Mouse (Mus musculus) C2C12 (cell line): ENCODE data around the gene Lrrn2.
A peak's percentile ranks its signal among the peaks of the same experiment; 100 is the strongest.

ENCODE experiments used
- CEBPB ChIP-seq: IDR thresholded peaks from one replicate; pipeline ENCODE4 v1.6.1; 2011; ENCODE audit warnings: low read depth, mild to moderate bottlenecking, control low read depth, moderate library complexity
- CTCF ChIP-seq: IDR thresholded peaks from one replicate; pipeline ENCODE4 v1.5.1; 2011; ENCODE audit not compliant: control insufficient read depth, insufficient read depth, insufficient read length
- MAX ChIP-seq: IDR thresholded peaks from one replicate; pipeline ENCODE4 v1.6.1; 2011; ENCODE audit warnings: mild to moderate bottlenecking, control low read depth
- MYOD1 ChIP-seq: IDR thresholded peaks from one replicate; pipeline ENCODE4 v1.6.1; 2011; ENCODE audit warnings: low read depth; ENCODE audit not compliant: control insufficient read depth, insufficient read length
- MYOG ChIP-seq: IDR thresholded peaks from one replicate; pipeline ENCODE4 v1.6.1; 2011; ENCODE audit not compliant: control insufficient read depth, insufficient read length; ENCODE audit errors: extremely low read depth
- USF1 ChIP-seq: IDR thresholded peaks from one replicate; pipeline ENCODE4 v1.6.1; 2011; ENCODE audit warnings: low read depth, mild to moderate bottlenecking, control low read depth, moderate library complexity

DNA sequence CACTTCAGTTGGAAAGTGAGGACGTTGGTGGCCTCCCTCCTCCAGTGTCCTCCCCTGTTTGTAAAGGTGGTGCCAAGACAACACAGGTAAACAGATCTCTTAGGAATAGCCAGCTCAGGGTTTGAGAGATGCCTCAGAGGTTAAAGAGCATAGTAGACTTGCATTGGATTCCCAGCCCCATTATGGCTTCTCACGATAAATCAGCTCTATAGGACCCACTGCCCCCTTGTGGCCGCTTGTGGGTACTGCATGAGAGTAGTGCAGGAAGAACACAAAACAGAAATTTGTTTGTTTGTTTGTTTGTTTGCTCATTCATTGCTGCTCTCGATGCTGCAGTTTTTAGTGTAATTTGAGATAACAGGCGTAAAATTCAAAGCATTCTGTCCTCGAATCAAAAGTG lies 88.6 kb downstream of the Lrrn2 start:
- TF ChIP-seq CTCF (peak; percentile 7), MYOG (no peak), CEBPB (no peak), MAX (no peak), USF1 (no peak), MYOD1 (no peak)
